Mouse (Mus musculus) heart, embryonic 14.5 days (tissue): ENCODE data around the gene Mkrn2os. TPM values are rescaled to one million over a fixed set of nuclear protein-coding genes. Genes with fewer than 3 reads are reported as not detected.

Experiments used
- ATAC-seq: fragments of 200-750 bp; cut with Nextera tagmentation; 2 replicates; pipeline ENCODE4 v1.8.0; 2017; ENCODE audit warnings: low read depth, moderate TSS enrichment; ENCODE audit not compliant: insufficient number of reproducible peaks, insufficient read depth, low FRiP score
- H3K27ac ChIP-seq, 2 experiments: fragments of 200-500 bp in 1 of 2; fragments of 300-500 bp in 1 of 2; sonication (generic) in 1 of 2; replicated peaks in 1 of 2; 2 replicates each; pipeline ENCODE4 v1.5.1; 2012 to 2014; ENCODE audit warnings: low read depth in 2 of 2, low read length in 2 of 2, control low read depth in 1 of 2, mild to moderate bottlenecking in 1 of 2, mixed read lengths in 1 of 2; ENCODE audit not compliant: control insufficient read depth in 1 of 2, insufficient read depth in 1 of 2
- H3K27me3 ChIP-seq: fragments of 300-500 bp; sonication (generic); 2 replicates; pipeline ENCODE4 v1.6.1; 2014; ENCODE audit warnings: mild to moderate bottlenecking, low read length, control low read depth; ENCODE audit not compliant: control insufficient read depth, insufficient read depth
- H3K36me3 ChIP-seq: fragments of 300-500 bp; sonication (generic); 2 replicates; pipeline ENCODE4 v1.6.1; 2014; ENCODE audit warnings: mild to moderate bottlenecking, control low read depth, low read length, mixed read lengths; ENCODE audit not compliant: control insufficient read depth, insufficient read depth
- H3K4me1 ChIP-seq, 2 experiments: fragments of 200-500 bp in 1 of 2; fragments of 300-500 bp in 1 of 2; sonication (generic) in 1 of 2; 2 replicates each; pipeline ENCODE4 v1.6.1; 2012 to 2014; ENCODE audit warnings: low read length in 2 of 2, control low read depth in 1 of 2, mixed read lengths in 1 of 2; ENCODE audit not compliant: control insufficient read depth in 2 of 2, insufficient read depth in 2 of 2
- H3K4me2 ChIP-seq: fragments of 300-500 bp; sonication (generic); 2 replicates; pipeline ENCODE4 v1.6.1; 2014; ENCODE audit warnings: mild to moderate bottlenecking, low read length
- H3K4me3 ChIP-seq, 2 experiments: fragments of 200-500 bp in 1 of 2; fragments of 300-500 bp in 1 of 2; sonication (generic) in 1 of 2; 2 replicates each; pipeline ENCODE4 v1.5.1; 2012 to 2014; ENCODE audit warnings: low read length in 2 of 2, mild to moderate bottlenecking in 2 of 2, control low read depth in 1 of 2, low read depth in 1 of 2, moderate library complexity in 1 of 2; ENCODE audit not compliant: control insufficient read depth in 1 of 2, insufficient read depth in 1 of 2
- H3K9ac ChIP-seq: fragments of 300-500 bp; sonication (generic); 2 replicates; pipeline ENCODE4 v1.6.1; 2014; ENCODE audit warnings: mild to moderate bottlenecking, low read length
- H3K9me3 ChIP-seq: fragments of 300-500 bp; sonication (generic); 2 replicates; pipeline ENCODE4 v1.6.1; 2016; ENCODE audit warnings: low read length, control low read depth; ENCODE audit not compliant: control insufficient read depth
- WGBS: fragments of 180-500 bp; shearing (Covaris S2); extraction: QIAGEN DNeasy Blood & Tissue Kit; methylation state at CpG from one replicate; pipeline ENCODE4 v1.1.7; 2014; 5-methylcytosine and 5-hydroxymethylcytosine counted together
- polyA plus RNA-seq: library from polyadenylated mRNA; unstranded; fragments of >200 nt; fragmentation: Nextera tagmentation; extraction: Ambion mirVana; gene quantifications from 2 replicates; pipeline ENCODE4 v1.2.1, GENCODE M21; 2014

Gene Mkrn2os
- polyA plus RNA-seq, 1 experiment from 2014 or later, result 0.42 TPM

DNA sequence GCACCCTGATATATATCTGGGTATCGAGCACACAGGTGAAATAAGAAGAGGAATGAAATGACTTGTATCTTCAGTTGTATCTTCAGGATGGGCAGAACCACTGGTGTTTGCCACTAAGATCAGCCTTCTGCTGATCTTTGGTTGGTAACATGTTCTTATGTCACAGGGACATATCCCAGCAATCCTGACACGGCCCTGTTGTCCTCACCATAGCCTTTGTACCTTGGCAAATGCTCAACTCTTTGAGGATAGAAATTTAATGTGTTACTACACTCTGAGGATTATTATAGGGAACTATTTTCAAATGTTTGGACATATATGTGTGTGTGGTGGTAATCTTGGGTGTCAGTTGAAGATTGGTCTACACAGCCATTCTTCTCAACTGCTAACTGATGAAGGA lies 34.2 kb downstream of the Mkrn2os start:
- no peaks in the 10 kb centered on the region for H3K27me3 ChIP-seq
- H3K4me2 ChIP-seq, result no peak overlapping the region
- no peak for ATAC-seq
- no peak overlapping the region for H3K27ac ChIP-seq
- H3K9ac ChIP-seq, result no peak overlapping the region
- peaks cover 45% of the 10 kb centered on the region for H3K36me3 ChIP-seq
- H3K4me3 ChIP-seq, result no peak overlapping the region
- 89% methylated on average over 2 of the region's 2 CpGs for WGBS
- H3K9me3 ChIP-seq, result no peaks in the 10 kb centered on the region
- H3K4me1 ChIP-seq, result peaks cover 15 to 20% of the 10 kb centered on the region in 2 experiments

DNA sequence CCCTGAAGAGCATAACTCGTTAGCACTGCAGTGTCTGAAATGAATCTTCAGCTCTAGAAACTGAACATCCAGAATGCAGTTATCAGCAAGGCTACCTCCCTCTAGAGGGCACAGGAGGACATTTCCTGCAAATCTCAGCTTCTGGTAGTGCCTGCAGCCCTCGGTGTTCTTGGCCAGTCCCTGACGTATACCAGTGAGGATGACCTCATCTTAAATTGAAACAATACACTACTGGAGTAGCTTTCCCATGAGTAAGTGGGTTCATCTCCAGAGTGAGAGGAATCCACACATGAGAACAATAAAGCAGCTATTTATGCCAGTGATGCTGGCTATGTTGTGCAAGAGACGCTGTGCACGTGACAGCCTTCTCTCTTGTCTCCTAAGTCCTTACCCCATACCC lies 36.9 kb downstream of the Mkrn2os start:
- H3K4me2 ChIP-seq, result no peak overlapping the region
- peaks cover 41% of the 10 kb centered on the region for H3K36me3 ChIP-seq
- H3K4me3 ChIP-seq, result no peak overlapping the region
- peaks cover 15 to 20% of the 10 kb centered on the region in 2 experiments for H3K4me1 ChIP-seq
- no peak for ATAC-seq
- H3K9me3 ChIP-seq, result no peaks in the 10 kb centered on the region
- 47% methylated on average over 5 of the region's 5 CpGs for WGBS
- no peak overlapping the region for H3K9ac ChIP-seq
- H3K27me3 ChIP-seq, result no peaks in the 10 kb centered on the region
- no peak overlapping the region for H3K27ac ChIP-seq

DNA sequence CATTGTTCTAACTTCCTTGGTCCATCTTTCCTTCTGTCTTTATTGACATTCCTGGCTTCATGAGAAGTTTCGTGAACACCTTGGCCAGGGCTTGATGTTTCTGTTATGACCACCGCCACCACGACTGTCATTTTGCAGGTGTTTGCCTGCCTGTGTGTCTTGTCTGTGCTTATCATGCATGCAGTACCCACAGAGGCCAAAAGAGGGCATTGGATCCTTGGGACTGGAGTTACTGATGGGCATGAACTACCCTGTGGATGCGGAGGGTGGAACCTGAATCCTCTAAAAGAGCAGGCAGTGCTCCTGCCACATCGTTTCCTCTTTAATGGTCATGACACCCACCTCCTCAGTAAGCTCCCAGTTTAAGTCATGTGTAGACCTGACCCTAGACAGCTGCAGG lies 46.1 kb downstream of the Mkrn2os start:
- WGBS, result 87% methylated on average over 5 of the region's 5 CpGs
- H3K4me1 ChIP-seq, result peaks cover 3 to 4% of the 10 kb centered on the region in 2 experiments
- H3K9ac ChIP-seq, result no peak overlapping the region
- no peak for ATAC-seq
- H3K27me3 ChIP-seq, result no peaks in the 10 kb centered on the region
- peaks cover 33% of the 10 kb centered on the region for H3K36me3 ChIP-seq
- H3K4me2 ChIP-seq, result no peak overlapping the region
- no peak overlapping the region for H3K27ac ChIP-seq
- H3K4me3 ChIP-seq, result no peak overlapping the region
- H3K9me3 ChIP-seq, result no peaks in the 10 kb centered on the region

DNA sequence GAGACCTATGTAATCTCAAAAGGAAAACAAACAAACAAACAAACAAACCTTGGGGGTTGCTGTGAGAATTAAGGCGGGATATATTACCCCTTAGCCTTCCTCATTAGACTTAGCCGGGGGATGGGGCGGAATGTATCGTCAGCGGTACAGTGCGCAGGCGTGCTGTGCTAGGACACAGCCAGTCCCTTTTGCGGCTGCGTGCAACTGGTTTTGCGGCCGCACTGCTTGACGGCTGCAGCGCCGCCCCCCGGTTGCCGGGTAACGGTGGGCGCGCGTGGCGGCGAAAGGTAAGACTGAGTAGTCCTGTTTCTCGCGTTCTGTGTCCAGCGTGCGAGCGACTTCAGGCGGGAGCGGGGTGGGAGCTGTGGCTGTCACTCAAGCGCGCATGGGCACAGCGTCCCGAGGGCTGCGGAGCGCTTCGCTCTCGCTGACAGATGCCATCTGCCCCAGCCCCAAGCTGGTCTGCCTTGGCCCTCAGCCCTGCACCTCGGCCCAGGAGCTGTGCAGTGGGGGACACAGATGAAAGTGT lies 47.9 kb downstream of the Mkrn2os start, which contains the start of gene Tsen2:
TSS of gene Tsen2 (plus strand) at position 223 of the 529 bp plus-strand sequence.
- Histone ChIP-seq H3K4me3 (peak within 1 kb of the TSS; percentile 67 to 88), H3K27me3 (no peaks in the 10 kb centered on the region), H3K36me3 (peaks cover 20% of the 10 kb centered on the region), H3K9ac (peak within 1 kb of the TSS; percentile 84), H3K4me2 (peak within 1 kb of the TSS; percentile 80), H3K27ac (peak within 1 kb of the TSS; percentile 67 to 70), H3K4me1 (peaks cover 3 to 4% of the 10 kb centered on the region in 2 experiments), H3K9me3 (no peaks in the 10 kb centered on the region)
- WGBS, result under 1% methylated on average over 37 of the region's 38 CpGs
- peak; percentile 82 for ATAC-seq

DNA sequence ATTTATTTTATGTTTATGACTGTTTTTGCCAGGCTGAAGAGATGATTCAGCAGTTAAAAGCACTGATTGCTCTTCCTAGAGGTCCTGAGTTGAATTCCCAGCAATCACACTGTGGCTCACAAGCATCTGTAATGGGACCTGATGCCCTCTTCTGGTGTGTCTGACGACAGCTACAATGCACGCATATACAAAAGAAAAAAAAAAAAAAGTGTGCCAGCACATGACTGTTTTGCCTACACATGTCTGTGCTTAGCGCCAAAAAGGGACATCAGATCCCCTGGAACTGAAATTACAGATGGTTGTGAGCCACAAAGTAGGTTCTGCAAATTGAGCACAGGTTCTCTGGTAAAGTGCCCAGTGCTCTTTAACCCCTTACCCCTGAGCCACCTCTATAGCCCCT lies 50.0 kb downstream of the Mkrn2os start:
- no peak overlapping the region for H3K4me2 ChIP-seq
- no peak overlapping the region for H3K4me3 ChIP-seq
- ATAC-seq, result no peak
- H3K27me3 ChIP-seq, result no peaks in the 10 kb centered on the region
- no peaks in the 10 kb centered on the region for H3K36me3 ChIP-seq
- no peak overlapping the region for H3K9ac ChIP-seq
- 76% methylated on average over 3 of the region's 3 CpGs for whole genome bisulfite sequencing
- no peak overlapping the region for H3K27ac ChIP-seq
- no peaks in the 10 kb centered on the region for H3K9me3 ChIP-seq
- H3K4me1 ChIP-seq, result peaks cover 4 to 8% of the 10 kb centered on the region in 2 experiments

DNA sequence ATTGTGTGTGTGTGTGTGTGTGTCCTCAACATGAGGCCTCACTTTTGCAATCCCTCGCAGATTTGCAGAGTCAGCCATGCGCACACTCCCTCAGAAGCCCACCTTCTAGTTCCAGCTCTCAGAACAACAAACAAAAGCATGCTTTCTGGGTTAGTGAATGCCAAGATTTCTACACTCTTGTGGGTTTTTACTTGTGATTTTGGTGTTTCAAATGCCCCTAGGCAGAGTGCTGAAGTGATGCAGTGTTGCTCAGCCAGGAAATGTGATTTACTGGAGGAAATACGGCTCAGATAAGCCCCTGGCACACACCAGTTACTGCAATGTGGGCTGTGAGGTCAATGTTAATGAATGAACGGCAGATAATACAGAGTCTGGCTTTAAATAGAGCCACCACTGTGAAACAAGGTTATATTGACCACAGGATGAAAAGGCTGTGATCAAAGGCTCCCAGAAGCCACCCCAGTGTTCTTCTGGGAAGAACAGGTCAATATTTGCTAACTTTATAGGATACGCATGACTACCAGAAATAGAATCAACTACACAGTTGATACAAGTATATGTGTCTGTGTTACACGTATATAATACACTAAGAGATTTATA lies 50.6 kb downstream of the Mkrn2os start:
- Histone ChIP-seq H3K9me3 (no peaks in the 10 kb centered on the region), H3K4me1 (peaks cover 4 to 8% of the 10 kb centered on the region in 2 experiments), H3K4me2 (no peak overlapping the region), H3K36me3 (no peaks in the 10 kb centered on the region), H3K9ac (no peak overlapping the region), H3K27me3 (0 out of 2 replicates have a peak, but pooled peaks cover 3% of the 10 kb centered on the region), H3K4me3 (no peak overlapping the region), H3K27ac (peak overlapping the region; percentile 34 to 62; a peak in 3 of 4 replicates)
- WGBS, result 41% methylated on average over 6 of the region's 6 CpGs
- no peak for ATAC-seq

DNA sequence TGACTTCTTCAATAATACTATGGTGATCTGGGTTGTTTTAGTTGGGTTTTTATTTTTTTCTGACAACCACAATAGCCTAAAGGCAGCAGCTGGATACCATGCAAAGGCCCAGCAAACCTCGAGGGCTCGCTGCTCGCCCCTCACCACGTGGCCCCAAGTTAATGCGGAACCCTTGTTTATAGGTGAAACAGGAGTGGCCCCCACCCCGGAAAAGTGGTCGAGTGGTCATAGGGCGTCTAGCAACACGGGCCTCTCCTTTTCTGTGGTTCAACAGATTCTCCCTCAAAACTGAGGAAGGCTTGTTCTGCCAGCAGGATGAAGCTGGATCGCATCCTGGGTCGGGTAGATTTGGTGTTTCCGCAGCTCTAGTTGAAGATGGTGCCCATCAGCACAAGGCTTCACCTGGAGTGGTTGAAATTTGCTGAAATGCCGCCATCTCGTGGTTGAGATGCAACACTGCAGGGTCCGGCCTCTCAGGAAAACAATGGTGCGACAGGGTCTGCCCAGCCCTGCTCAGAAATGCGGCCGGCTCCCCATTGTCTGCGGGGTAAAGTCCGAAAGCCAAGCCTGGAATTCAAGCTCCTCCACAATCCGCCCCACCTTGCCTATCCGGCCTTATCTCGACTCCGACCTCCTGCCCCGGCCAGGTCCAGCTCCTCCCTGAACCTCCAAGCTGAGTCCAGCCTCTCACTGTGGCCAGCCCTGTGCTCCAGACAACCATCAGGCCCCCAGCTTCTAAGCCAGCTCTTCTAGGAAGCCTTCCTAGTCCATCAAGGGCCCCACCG lies 53.5 kb downstream of the Mkrn2os start:
- Histone ChIP-seq H3K27me3 (0 out of 2 replicates have a peak, but pooled peaks cover 3% of the 10 kb centered on the region), H3K9me3 (no peaks in the 10 kb centered on the region), H3K4me2 (peak overlapping the region; percentile 65), H3K9ac (peak overlapping the region; percentile 70), H3K4me1 (peaks cover 4 to 11% of the 10 kb centered on the region in 2 experiments), H3K36me3 (no peaks in the 10 kb centered on the region), H3K27ac (no peak overlapping the region), H3K4me3 (peak overlapping the region; percentile 28 to 34)
- WGBS, result 17% methylated on average over 26 of the region's 26 CpGs
- 0 out of 2 replicates have a peak, but pooled peaks have one; percentile 52 for ATAC-seq
